Mouse (Mus musculus) midbrain, postnatal 0 days (tissue): ENCODE results near the gene Tmem259. TPM values are rescaled to one million over a fixed set of nuclear protein-coding genes. Genes with fewer than 3 reads are reported as not detected.

ENCODE experiments used
- ATAC-seq: fragments of 200-750 bp; cut with Nextera tagmentation; 2 replicates; pipeline ENCODE4 v1.8.0; 2017; ENCODE audit warnings: moderate number of reproducible peaks, mild to moderate bottlenecking, moderate TSS enrichment, moderate library complexity; ENCODE audit not compliant: low FRiP score
- DNase-seq: peaks from one replicate; pipeline ENCODE4 v3.0.0-alpha.2; 2015; ENCODE audit warnings: low spot score
- H3K27ac ChIP-seq: fragments of 300-500 bp; sonication (generic); 2 replicates; pipeline ENCODE4 v1.5.1; 2014; ENCODE audit warnings: low read depth, mild to moderate bottlenecking, low read length, mixed read lengths
- H3K27me3 ChIP-seq: fragments of 300-500 bp; sonication (generic); 2 replicates; pipeline ENCODE4 v1.6.1; 2014; ENCODE audit warnings: low read length, control low read depth, mixed read lengths; ENCODE audit not compliant: insufficient read depth
- H3K36me3 ChIP-seq: fragments of 300-500 bp; sonication (generic); 2 replicates; pipeline ENCODE4 v1.6.1; 2014; ENCODE audit warnings: low read length, control low read depth, mixed read lengths; ENCODE audit not compliant: insufficient read depth
- H3K4me1 ChIP-seq: fragments of 300-500 bp; sonication (generic); 2 replicates; pipeline ENCODE4 v1.6.1; 2014; ENCODE audit warnings: mild to moderate bottlenecking, control low read depth, antibody characterized with exemption, low read length, mixed read lengths; ENCODE audit not compliant: insufficient read depth
- H3K4me2 ChIP-seq: fragments of 300-500 bp; sonication (generic); 2 replicates; pipeline ENCODE4 v1.6.1; 2014; ENCODE audit warnings: low read depth, mild to moderate bottlenecking, low read length, mixed read lengths; ENCODE audit not compliant: poor library complexity, severe bottlenecking
- H3K4me3 ChIP-seq: fragments of 300-500 bp; sonication (generic); 2 replicates; pipeline ENCODE4 v1.5.1; 2014; ENCODE audit warnings: low read depth, mild to moderate bottlenecking, low read length, moderate library complexity
- H3K9ac ChIP-seq: fragments of 300-500 bp; sonication (generic); replicated peaks from 2 replicates; pipeline ENCODE4 v1.6.1; 2014; ENCODE audit warnings: mild to moderate bottlenecking, low read length, moderate library complexity, mixed read lengths; ENCODE audit not compliant: poor library complexity, severe bottlenecking
- H3K9me3 ChIP-seq: fragments of 300-500 bp; sonication (generic); 2 replicates; pipeline ENCODE4 v1.6.1; 2016; ENCODE audit warnings: low read length, control low read depth
- CTCF ChIP-seq: IDR thresholded peaks from 2 replicates; pipeline ENCODE4 v1.5.1; 2016; ENCODE audit warnings: antibody characterized with exemption, mild to moderate bottlenecking
- WGBS: fragments of 180-500 bp; shearing (Covaris S2); extraction: QIAGEN DNeasy Blood & Tissue Kit; methylation state at CpG from one replicate; pipeline ENCODE4 v1.1.7; 2014; 5-methylcytosine and 5-hydroxymethylcytosine counted together
- polyA plus RNA-seq: library from polyadenylated mRNA; unstranded; fragments of >200 nt; fragmentation: Nextera tagmentation; extraction: Ambion mirVana; gene quantifications from 2 replicates; pipeline ENCODE4 v1.2.1, GENCODE M21; 2015
- total RNA-seq: library from RNA; depleted of rRNA; stranded (reverse); fragments of >200 nt; gene quantifications from 2 replicates; pipeline ENCODE4 v1.2.3, GENCODE M21; 2014

The Tmem259 gene
- total and polyA plus RNA-seq, 2 experiments from 2014 or later: 29.3 to 172 TPM

DNA sequence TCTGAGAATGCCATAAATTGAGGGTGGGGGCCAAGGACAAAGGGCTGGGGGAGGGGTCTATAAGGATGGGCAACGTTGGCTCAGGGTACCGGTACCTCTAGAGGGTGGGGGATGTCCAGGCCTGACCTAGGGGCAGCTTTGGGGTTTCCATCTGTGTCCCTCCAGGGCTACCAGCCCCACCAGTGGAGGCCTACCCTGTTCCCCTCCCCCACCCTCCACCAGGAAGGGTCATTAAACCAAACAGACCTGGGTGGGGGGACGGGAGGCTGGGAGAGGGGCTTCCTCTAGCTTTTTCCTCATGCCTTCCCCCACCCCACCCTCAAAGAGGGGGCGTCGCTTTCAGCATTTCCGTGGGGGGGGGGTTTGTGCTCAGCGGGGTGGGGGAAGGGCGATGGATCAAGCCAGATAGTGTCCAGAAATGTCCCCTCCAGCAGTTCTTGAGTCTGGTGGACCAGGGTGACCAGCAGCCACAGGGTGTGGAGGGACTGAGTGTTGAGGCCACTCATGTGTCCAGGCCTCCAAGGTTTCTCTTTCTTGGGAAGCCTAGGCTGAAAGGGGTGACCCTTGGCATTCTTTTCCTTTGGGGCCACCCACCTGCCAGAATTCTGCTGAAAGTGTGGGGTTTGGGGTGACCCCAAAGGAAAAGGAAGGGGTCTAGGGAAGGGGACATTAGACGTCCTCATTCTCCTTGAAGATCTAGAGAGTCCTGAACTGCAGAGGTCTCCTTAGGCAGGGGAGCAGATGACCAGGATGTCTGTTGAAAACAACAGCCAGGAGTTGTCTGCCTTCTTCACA, 55.0 kb downstream of the Tmem259 start:
- ATAC-seq: no peak
- Histone ChIP-seq H3K27ac (peak overlapping the region; percentile 82), H3K4me1 (peaks cover 4% of the 10 kb centered on the region; the same call in 1 of the 2 replicates), H3K36me3 (peaks cover 14% of the 10 kb centered on the region; the same call in 1 of the 2 replicates), H3K4me2 (peak overlapping the region; percentile 90), H3K9ac (peak overlapping the region; percentile 50), H3K4me3 (peak overlapping the region; percentile 89), H3K9me3 (no peaks in the 10 kb centered on the region), H3K27me3 (no peaks in the 10 kb centered on the region)
- 39% methylated on average over 7 of the region's 9 CpGs for WGBS
- TF ChIP-seq CTCF: no peak
- no peak for DNase-seq

GRCm38 (mm10) chr10:79928030-79928694, 56.0 kb downstream of the Tmem259 start:
- no peak for TF ChIP-seq CTCF
- peaks cover 10% of the 10 kb centered on the region; the same call in 1 of the 2 replicates for H3K36me3 ChIP-seq
- H3K27me3 ChIP-seq: peaks cover 5% of the 10 kb centered on the region
- H3K9me3 ChIP-seq: no peaks in the 10 kb centered on the region
- DNase-seq: no peak
- H3K4me2 ChIP-seq: peak overlapping the region; percentile 90
- H3K4me1 ChIP-seq: peaks cover 4% of the 10 kb centered on the region; the same call in 1 of the 2 replicates
- no peak for ATAC-seq
- under 1% methylated on average over 25 of the region's 29 CpGs for whole genome bisulfite sequencing
- H3K9ac ChIP-seq: peak overlapping the region; percentile 86
- peak overlapping the region; percentile 89 for H3K4me3 ChIP-seq
- H3K27ac ChIP-seq: peak overlapping the region; percentile 82

DNA sequence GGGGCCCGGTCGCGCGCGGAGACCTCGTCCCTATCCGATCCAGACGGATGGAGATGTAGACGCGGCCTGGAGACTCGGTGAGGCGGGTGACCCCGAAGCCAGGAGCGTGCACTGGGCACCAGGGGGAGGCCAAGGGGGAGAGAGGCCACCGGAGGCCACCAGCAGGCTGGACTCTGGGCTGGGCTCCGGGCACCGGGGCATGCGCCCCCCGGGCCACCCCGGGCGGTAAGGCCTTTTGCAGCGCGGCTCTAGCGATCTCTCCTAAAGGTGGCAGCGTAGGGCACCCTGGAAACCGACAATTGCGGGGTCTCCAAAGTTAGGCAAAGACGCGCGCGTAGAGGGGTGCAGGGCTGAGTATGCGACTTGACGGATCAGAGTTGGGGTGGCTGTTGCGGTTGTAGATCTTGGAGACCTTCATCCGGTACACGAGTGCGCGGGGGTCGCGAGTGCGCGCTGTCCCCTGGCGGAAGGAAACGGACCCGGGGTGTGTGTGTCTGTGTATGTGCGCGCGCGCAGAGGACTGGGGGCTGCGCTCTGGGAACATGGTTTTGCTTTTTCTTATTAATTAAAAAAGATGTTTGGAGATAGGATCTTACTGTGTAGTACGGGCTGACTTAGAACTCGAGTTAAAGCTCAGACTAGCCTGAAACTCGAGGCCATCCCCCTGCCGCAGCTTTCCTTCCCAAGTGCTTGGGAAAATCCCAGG, 56.7 kb downstream of the Tmem259 start:
- peak; percentile 36 for TF ChIP-seq CTCF
- Histone ChIP-seq H3K9ac (peak overlapping the region; percentile 86), H3K4me3 (peak overlapping the region; percentile 89), H3K27ac (peak overlapping the region; percentile 82), H3K4me2 (peak overlapping the region; percentile 90), H3K36me3 (peaks cover 10% of the 10 kb centered on the region; the same call in 1 of the 2 replicates), H3K9me3 (no peaks in the 10 kb centered on the region), H3K4me1 (peaks cover 4% of the 10 kb centered on the region; the same call in 1 of the 2 replicates), H3K27me3 (peaks cover 12% of the 10 kb centered on the region)
- DNase-seq (peak; percentile 53), ATAC-seq (peak; percentile 29)
- WGBS: under 1% methylated on average over 50 of the region's 54 CpGs

- Histone ChIP-seq H3K4me3 (peak within 1 kb of the TSS; percentile 89), H3K4me1 (peaks cover 6% of the 10 kb centered on the region), H3K9me3 (no peaks in the 10 kb centered on the region), H3K36me3 (peaks cover 5% of the 10 kb centered on the region; the same call in 1 of the 2 replicates), H3K27me3 (peaks cover 17% of the 10 kb centered on the region), H3K9ac (peak within 1 kb of the TSS; percentile 86), H3K4me2 (peak within 1 kb of the TSS; percentile 90), H3K27ac (peak within 1 kb of the TSS; percentile 82)
- whole genome bisulfite sequencing: under 1% methylated on average over 61 of the region's 63 CpGs
- DNase-seq: peak; percentile 93
- 0 out of 2 replicates have a peak, but pooled peaks have one; percentile 6 for TF ChIP-seq CTCF
- ATAC-seq: peak; percentile 80
Measured at GRCm38 (mm10) chr10:79926491-79927323, 57.4 kb downstream of the Tmem259 start, which contains the start of gene Arid3a. Gene Arid3a, plus strand, starts transcription at chr10:79927043.
